In the genomic region with DNA sequence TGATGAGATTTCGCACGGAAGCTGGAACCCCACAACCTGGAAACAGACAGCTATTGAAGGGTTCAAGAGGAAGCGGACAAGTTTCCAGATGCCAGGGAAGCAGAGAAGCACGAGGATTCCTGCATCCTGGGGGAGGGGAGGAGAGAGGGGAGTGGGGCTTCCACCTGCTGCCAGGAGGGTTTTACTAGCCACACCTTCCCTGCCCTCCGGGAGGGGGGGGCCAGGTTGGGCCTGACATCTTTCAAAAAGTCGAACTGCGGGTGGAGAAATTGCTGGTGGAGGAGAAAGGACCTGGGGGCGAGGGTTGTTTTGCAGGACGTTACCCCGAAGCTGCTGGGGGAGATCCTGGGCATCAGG, we compare ENCODE assay signal across 8 mouse cellular contexts. TPM values are rescaled to one million over a fixed set of nuclear protein-coding genes. Genes with fewer than 3 reads are reported as not detected.
DNase-seq lines count a peak whose midpoint lies in the region; ATAC-seq and TF ChIP-seq lines count a peak whose summit lies in the region.

No protein-coding gene starts in this region.

- no peaks in the 10 kb centered on the region for H3K9me3 ChIP-seq in hindbrain, embryonic 12.5 days (replicated peaks)
- no peaks in the 10 kb centered on the region for H3K9me3 ChIP-seq in midbrain, embryonic 13.5 days

- peaks cover 8% of the 10 kb centered on the region; the same call in 1 of the 2 replicates for H3K4me1 ChIP-seq in spleen, adult 2 months (ENCODE audit: control insufficient read depth, insufficient read depth, insufficient read length)
- peaks cover 16% of the 10 kb centered on the region for H3K4me1 ChIP-seq in hindbrain, embryonic 12.5 days
- peaks cover 15% of the 10 kb centered on the region for H3K4me1 ChIP-seq in midbrain, embryonic 13.5 days (replicated peaks)

- intact Hi-C loops in left cerebral cortex, postnatal 14 days (cut with DNase I), result no loop called here

- ATAC-seq in hindbrain, embryonic 12.5 days (ENCODE audit: low FRiP score), result 0 out of 2 replicates have a peak, but pooled peaks have one; percentile 7
- ATAC-seq in midbrain, embryonic 13.5 days, result peak; percentile 18; the same call in 1 of the 2 replicates

- peak; percentile 28 for DNase-seq in embryo, embryonic 10.5 days (ENCODE audit: low spot score)
- DNase-seq in embryo, embryonic 11 days, result no peak
- DNase-seq in spleen, adult 2 months (ENCODE audit: low read depth in 1 of 2, low spot score in 2 of 2), result no peak
- DNase-seq in spleen, postnatal 14 days (ENCODE audit: low spot score in 2 of 2), result no peak
- no peak for DNase-seq in layer of hippocampus, adult 9-11 months
- DNase-seq in left cerebral cortex, postnatal 14 days (ENCODE audit: low spot score in 2 of 2), result no peak

- WGBS in spleen, adult 2 months, result 28% methylated on average over 10 of the region's 10 CpGs
- WGBS in hindbrain, embryonic 12.5 days, result 11% methylated on average over 10 of the region's 10 CpGs
- 5% methylated on average over 10 of the region's 10 CpGs for WGBS in midbrain, embryonic 13.5 days

- 0 out of 2 replicates have a peak overlapping the region, but pooled peaks have one; percentile 66 for H3K27ac ChIP-seq in spleen, adult 2 months (ENCODE audit: insufficient read depth, low read length)
- H3K27ac ChIP-seq in hindbrain, embryonic 12.5 days, result no peak overlapping the region
- 0 out of 2 replicates have a peak overlapping the region, but pooled peaks have one; percentile 35 for H3K27ac ChIP-seq in midbrain, embryonic 13.5 days

- peak overlapping the region; percentile 90 for H3K9ac ChIP-seq in hindbrain, embryonic 12.5 days
- H3K9ac ChIP-seq in midbrain, embryonic 13.5 days (replicated peaks), result peak overlapping the region; percentile 82

- no peaks in the 10 kb centered on the region for H3K36me3 ChIP-seq in spleen, adult 2 months (ENCODE audit: control insufficient read depth, insufficient read depth, low read length)
- no peaks in the 10 kb centered on the region for H3K36me3 ChIP-seq in hindbrain, embryonic 12.5 days
- H3K36me3 ChIP-seq in midbrain, embryonic 13.5 days, result no peaks in the 10 kb centered on the region

- no peak for TF ChIP-seq POLR2A in spleen, adult 2 months (IDR thresholded peaks at IDR 0.05; ENCODE audit: low read depth, low read length)

- no peaks in the 10 kb centered on the region for H3K27me3 ChIP-seq in spleen, adult 2 months (ENCODE audit: control insufficient read depth, insufficient read depth, low read length)
- no peaks in the 10 kb centered on the region for H3K27me3 ChIP-seq in hindbrain, embryonic 12.5 days
- H3K27me3 ChIP-seq in midbrain, embryonic 13.5 days, result 0 out of 2 replicates have a peak, but pooled peaks cover 4% of the 10 kb centered on the region

- peak overlapping the region; percentile 93 for H3K4me2 ChIP-seq in hindbrain, embryonic 12.5 days (replicated peaks)
- H3K4me2 ChIP-seq in midbrain, embryonic 13.5 days (replicated peaks), result peak overlapping the region; percentile 79

- peak overlapping the region; percentile 68 for H3K4me3 ChIP-seq in spleen, adult 2 months (ENCODE audit: extremely low read depth, insufficient read depth, insufficient read length)
- H3K4me3 ChIP-seq in hindbrain, embryonic 12.5 days, result peak overlapping the region; percentile 78
- peak overlapping the region; percentile 68 for H3K4me3 ChIP-seq in midbrain, embryonic 13.5 days (replicated peaks)

- TF ChIP-seq CTCF in spleen, adult 2 months (IDR thresholded peaks at IDR 0.05; ENCODE audit: extremely low read depth, insufficient read depth, insufficient read length, insufficient replicate concordance), result no peak

RNA-seq across cellular contexts. Expression of a gene that starts 0.6 kb away (rescaled TPM):
- 6.3 and 7.9 TPM in 2 replicates for polyA plus RNA-seq in spleen, adult 2 months (2012; rRNA removed)
- 20.0 and 20.1 TPM in 2 replicates for polyA plus RNA-seq in hindbrain, embryonic 12.5 days (2016; fragmentation: Nextera tagmentation; extraction: Ambion mirVana)
- polyA plus RNA-seq in midbrain, embryonic 13.5 days (2015; fragmentation: Nextera tagmentation; extraction: Ambion mirVana), result 26.4 and 27.0 TPM in 2 replicates
- total RNA-seq in left cerebral cortex, postnatal 14 days (2021), result 10 to 100 TPM; 34.7 to 36.8 TPM

RNA-seq across cellular contexts. Expression of a gene that starts 35.0 kb away (rescaled TPM):
- 0.83 and 1.2 TPM in 2 replicates for polyA plus RNA-seq in spleen, adult 2 months (2012; rRNA removed)
- 2.9 and 6.1 TPM in 2 replicates for polyA plus RNA-seq in hindbrain, embryonic 12.5 days (2016; fragmentation: Nextera tagmentation; extraction: Ambion mirVana)
- polyA plus RNA-seq in midbrain, embryonic 13.5 days (2015; fragmentation: Nextera tagmentation; extraction: Ambion mirVana), result 0.63 and 0.93 TPM in 2 replicates
- under 1 TPM in 1 of 2 experiments, not detected in 1; 0.91 TPM for total RNA-seq in left cerebral cortex, postnatal 14 days (2021)
